Mouse (Mus musculus): Measurements from ENCODE around the gene Fam98c.

Gene Fam98c

DNA sequence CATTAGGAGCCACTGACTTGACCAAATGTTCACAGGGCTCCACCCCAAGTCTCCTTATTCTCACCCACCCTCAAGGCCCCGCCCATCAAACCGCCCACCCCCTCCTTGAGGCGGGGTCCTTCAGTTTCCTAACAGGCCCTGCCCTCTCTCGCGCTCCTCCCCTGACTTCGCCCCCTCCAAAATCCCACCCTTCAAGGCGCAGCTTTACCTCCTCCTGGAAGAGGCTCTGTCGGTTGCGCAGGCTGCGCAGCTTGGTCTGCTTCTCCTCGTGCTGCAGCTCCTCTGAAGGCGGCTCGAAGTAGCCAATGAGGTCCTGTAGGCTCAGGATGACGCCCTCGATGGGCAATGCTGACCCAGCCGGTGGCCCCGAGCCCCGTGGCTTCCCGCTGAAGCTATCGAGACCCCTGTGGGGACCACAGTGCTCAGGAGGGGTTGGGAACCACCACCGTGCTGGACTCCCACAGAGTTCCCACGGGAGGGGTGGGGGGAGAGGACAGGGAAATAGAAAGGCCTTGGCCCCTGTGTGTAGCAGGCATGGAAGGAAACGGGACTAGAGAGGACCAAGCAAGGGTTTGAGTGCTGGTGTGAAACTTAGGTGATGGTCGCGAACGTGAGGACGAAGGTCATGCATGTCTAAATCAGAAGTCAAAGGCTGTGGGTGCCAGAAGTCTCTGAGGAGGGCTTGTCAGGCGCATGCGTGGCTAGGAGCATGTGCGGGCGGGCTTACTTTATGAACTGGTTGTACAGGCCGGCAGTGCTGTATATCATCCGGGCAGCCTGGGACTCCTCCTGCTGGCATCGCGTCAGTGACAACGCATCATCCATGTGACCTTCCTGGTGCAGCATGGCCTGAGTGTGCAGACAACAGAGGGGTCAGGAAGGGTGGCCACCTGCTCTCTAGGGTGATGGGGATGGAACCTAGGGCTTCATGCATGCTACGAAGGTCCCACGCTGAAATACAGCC, 46.8 kb downstream of the Fam98c start:
- DNase-seq (ENCODE audit: low spot score): peak; percentile 43
